Mouse (Mus musculus) liver, embryonic 15.5 days (tissue): ENCODE measurements around the gene Kcnab3. TPM values are rescaled to one million over a fixed set of nuclear protein-coding genes. Genes with fewer than 3 reads are reported as not detected.

Experiments used
- ATAC-seq: fragments of 200-750 bp; cut with Nextera tagmentation; 2 replicates; pipeline ENCODE4 v1.8.0; 2017; ENCODE audit warnings: moderate number of reproducible peaks, mild to moderate bottlenecking, moderate library complexity; ENCODE audit not compliant: insufficient read depth
- H3K27ac ChIP-seq: fragments of 300-500 bp; sonication (generic); replicated peaks from 2 replicates; pipeline ENCODE4 v1.5.1; 2015; ENCODE audit warnings: mild to moderate bottlenecking, inconsistent platforms
- H3K27me3 ChIP-seq: fragments of 300-500 bp; sonication (generic); 2 replicates; pipeline ENCODE4 v1.6.1; 2015; ENCODE audit warnings: mild to moderate bottlenecking, inconsistent platforms
- H3K36me3 ChIP-seq: fragments of 300-500 bp; sonication (generic); replicated peaks from 2 replicates; pipeline ENCODE4 v1.6.1; 2015; ENCODE audit warnings: moderate library complexity, mild to moderate bottlenecking, inconsistent platforms
- H3K4me1 ChIP-seq: fragments of 300-500 bp; sonication (generic); replicated peaks from 2 replicates; pipeline ENCODE4 v1.6.1; 2015; ENCODE audit warnings: inconsistent platforms
- H3K4me2 ChIP-seq: fragments of 300-500 bp; sonication (generic); 2 replicates; pipeline ENCODE4 v1.6.1; 2015; ENCODE audit warnings: moderate library complexity, mild to moderate bottlenecking, inconsistent platforms
- H3K4me3 ChIP-seq: fragments of 300-500 bp; sonication (generic); replicated peaks from 2 replicates; pipeline ENCODE4 v1.5.1; 2015; ENCODE audit warnings: mild to moderate bottlenecking, inconsistent platforms
- H3K9ac ChIP-seq: fragments of 300-500 bp; sonication (generic); 2 replicates; pipeline ENCODE4 v1.6.1; 2015; ENCODE audit warnings: moderate library complexity, mild to moderate bottlenecking, inconsistent platforms
- H3K9me3 ChIP-seq: fragments of 300-500 bp; sonication (generic); replicated peaks from 2 replicates; pipeline ENCODE4 v1.6.1; 2016; ENCODE audit warnings: inconsistent platforms
- WGBS: fragments of 180-500 bp; shearing (Covaris S2); methylation state at CpG from one replicate; pipeline ENCODE4 v1.1.7; 2015; ENCODE audit warnings: mixed read lengths; ENCODE audit not compliant: insufficient replicate concordance; 5-methylcytosine and 5-hydroxymethylcytosine counted together
- polyA plus RNA-seq: library from polyadenylated mRNA; unstranded; fragments of >200 nt; fragmentation: Nextera tagmentation; extraction: Ambion mirVana; gene quantifications from 2 replicates; pipeline ENCODE4 v1.2.1, GENCODE M21; 2015

Kcnab3 gene
- polyA plus RNA-seq: 0.13 and 0.26 TPM in 2 replicates

GRCm38 (mm10) chr11:69325628-69326407 is at the start of gene Kcnab3:
Gene Kcnab3, plus strand, starts transcription at chr11:69326258.
- 9% methylated on average over 26 of the region's 26 CpGs for WGBS
- peak within 1 kb of the TSS; percentile 80 for H3K4me3 ChIP-seq
- H3K9me3 ChIP-seq: no peaks in the 10 kb centered on the region
- 0 out of 2 replicates have a peak, but pooled peaks cover 4% of the 10 kb centered on the region for H3K36me3 ChIP-seq
- peak within 1 kb of the TSS; percentile 51 for H3K27ac ChIP-seq
- ATAC-seq: peak; percentile 45
- peaks cover 50% of the 10 kb centered on the region for H3K4me1 ChIP-seq
- peaks cover 48% of the 10 kb centered on the region for H3K27me3 ChIP-seq
- H3K9ac ChIP-seq: peak within 1 kb of the TSS; percentile 45
- H3K4me2 ChIP-seq: peak within 1 kb of the TSS; percentile 92

GRCm38 (mm10) chr11:69277267-69277666 is 48.8 kb upstream of the Kcnab3 start:
- Histone ChIP-seq H3K27ac (no peak overlapping the region), H3K36me3 (no peaks in the 10 kb centered on the region), H3K9me3 (no peaks in the 10 kb centered on the region), H3K4me1 (no peaks in the 10 kb centered on the region), H3K4me2 (no peak overlapping the region), H3K9ac (no peak overlapping the region), H3K4me3 (no peak overlapping the region), H3K27me3 (no peaks in the 10 kb centered on the region)
- ATAC-seq: no peak
- WGBS: 60% methylated on average over 5 of the region's 5 CpGs

GRCm38 (mm10) chr11:69291111-69291510 is 34.9 kb upstream of the Kcnab3 start:
- Histone ChIP-seq H3K9ac (no peak overlapping the region), H3K27ac (no peak overlapping the region), H3K9me3 (no peaks in the 10 kb centered on the region), H3K4me3 (no peak overlapping the region), H3K27me3 (no peaks in the 10 kb centered on the region), H3K4me2 (no peak overlapping the region), H3K36me3 (no peaks in the 10 kb centered on the region), H3K4me1 (no peaks in the 10 kb centered on the region)
- WGBS: 49% methylated on average over 5 of the region's 5 CpGs
- ATAC-seq: no peak

- Histone ChIP-seq H3K9me3 (no peaks in the 10 kb centered on the region), H3K9ac (no peak overlapping the region), H3K36me3 (peaks cover 5% of the 10 kb centered on the region), H3K4me1 (no peaks in the 10 kb centered on the region), H3K27me3 (no peaks in the 10 kb centered on the region), H3K27ac (no peak overlapping the region), H3K4me3 (no peak overlapping the region), H3K4me2 (no peak overlapping the region)
- WGBS: 56% methylated on average over 3 of the region's 3 CpGs
- no peak for ATAC-seq
These were observed 30.8 kb upstream of the Kcnab3 start for GRCm38 (mm10) chr11:69295286-69295685.

GRCm38 (mm10) chr11:69297799-69298198 is 28.3 kb upstream of the Kcnab3 start:
- Histone ChIP-seq H3K36me3 (peaks cover 10% of the 10 kb centered on the region), H3K9ac (no peak overlapping the region), H3K4me1 (no peaks in the 10 kb centered on the region), H3K4me2 (no peak overlapping the region), H3K27ac (no peak overlapping the region), H3K9me3 (no peaks in the 10 kb centered on the region), H3K27me3 (no peaks in the 10 kb centered on the region), H3K4me3 (no peak overlapping the region)
- ATAC-seq: no peak
- WGBS: 74% methylated on average over 2 of the region's 2 CpGs

- Histone ChIP-seq H3K4me2 (no peak overlapping the region), H3K27ac (no peak overlapping the region), H3K9ac (no peak overlapping the region), H3K27me3 (no peaks in the 10 kb centered on the region), H3K4me3 (no peak overlapping the region), H3K9me3 (no peaks in the 10 kb centered on the region), H3K36me3 (peaks cover 10% of the 10 kb centered on the region), H3K4me1 (no peaks in the 10 kb centered on the region)
- no peak for ATAC-seq
- 69% methylated on average over 7 of the region's 7 CpGs for WGBS
These were observed 27.8 kb upstream of the Kcnab3 start for GRCm38 (mm10) chr11:69298231-69298630.

GRCm38 (mm10) chr11:69302817-69303216 is 23.2 kb upstream of the Kcnab3 start:
- Histone ChIP-seq H3K9me3 (no peaks in the 10 kb centered on the region), H3K4me1 (no peaks in the 10 kb centered on the region), H3K9ac (no peak overlapping the region), H3K36me3 (peaks cover 35% of the 10 kb centered on the region), H3K27me3 (no peaks in the 10 kb centered on the region), H3K4me3 (no peak overlapping the region), H3K27ac (no peak overlapping the region), H3K4me2 (no peak overlapping the region)
- WGBS: 62% methylated on average over 7 of the region's 7 CpGs
- ATAC-seq: no peak

GRCm38 (mm10) chr11:69305291-69305690 is 20.8 kb upstream of the Kcnab3 start:
- Histone ChIP-seq H3K27ac (no peak overlapping the region), H3K4me2 (no peak overlapping the region), H3K36me3 (peaks cover 51% of the 10 kb centered on the region), H3K9ac (no peak overlapping the region), H3K27me3 (no peaks in the 10 kb centered on the region), H3K4me1 (no peaks in the 10 kb centered on the region), H3K4me3 (no peak overlapping the region), H3K9me3 (no peaks in the 10 kb centered on the region)
- no peak for ATAC-seq
- 84% methylated on average over 9 of the region's 9 CpGs for WGBS

GRCm38 (mm10) chr11:69306039-69306438 is 20.0 kb upstream of the Kcnab3 start:
- Histone ChIP-seq H3K27me3 (no peaks in the 10 kb centered on the region), H3K36me3 (peaks cover 58% of the 10 kb centered on the region)
- ATAC-seq: no peak

GRCm38 (mm10) chr11:69311266-69311665 is 14.8 kb upstream of the Kcnab3 start:
- Histone ChIP-seq H3K9ac (no peak overlapping the region), H3K27me3 (no peaks in the 10 kb centered on the region), H3K27ac (no peak overlapping the region), H3K4me3 (no peak overlapping the region), H3K4me2 (no peak overlapping the region), H3K9me3 (no peaks in the 10 kb centered on the region), H3K4me1 (0 out of 2 replicates have a peak, but pooled peaks cover under 1% of the 10 kb centered on the region), H3K36me3 (peaks cover 69% of the 10 kb centered on the region)
- WGBS: 88% methylated on average over 7 of the region's 7 CpGs
- ATAC-seq: no peak

More at GRCm38 (mm10) chr11:69306039-69306438, 20.0 kb upstream of the Kcnab3 start:
- H3K9ac ChIP-seq: no peak overlapping the region
- H3K4me1 ChIP-seq: no peaks in the 10 kb centered on the region
- H3K9me3 ChIP-seq: no peaks in the 10 kb centered on the region
- no peak overlapping the region for H3K27ac ChIP-seq
- H3K4me2 ChIP-seq: no peak overlapping the region
- WGBS: 64% methylated on average over 2 of the region's 2 CpGs
- H3K4me3 ChIP-seq: no peak overlapping the region

- Histone ChIP-seq H3K36me3 (peaks cover 58% of the 10 kb centered on the region), H3K4me2 (no peak overlapping the region), H3K4me3 (no peak overlapping the region), H3K27me3 (no peaks in the 10 kb centered on the region), H3K27ac (no peak overlapping the region), H3K4me1 (0 out of 2 replicates have a peak, but pooled peaks cover 3% of the 10 kb centered on the region), H3K9me3 (no peaks in the 10 kb centered on the region), H3K9ac (no peak overlapping the region)
- WGBS: 86% methylated on average over 6 of the region's 6 CpGs
- no peak for ATAC-seq
These were observed 9.7 kb upstream of the Kcnab3 start for GRCm38 (mm10) chr11:69316361-69316760.
